Mouse (Mus musculus): ENCODE data around the gene Trim14. TPM values are rescaled to one million over a fixed set of nuclear protein-coding genes. Genes with fewer than 3 reads are reported as not detected.

Trim14 gene
- polyA plus RNA-seq, 1 experiment from 2014 or later = 2.4 TPM

DNA sequence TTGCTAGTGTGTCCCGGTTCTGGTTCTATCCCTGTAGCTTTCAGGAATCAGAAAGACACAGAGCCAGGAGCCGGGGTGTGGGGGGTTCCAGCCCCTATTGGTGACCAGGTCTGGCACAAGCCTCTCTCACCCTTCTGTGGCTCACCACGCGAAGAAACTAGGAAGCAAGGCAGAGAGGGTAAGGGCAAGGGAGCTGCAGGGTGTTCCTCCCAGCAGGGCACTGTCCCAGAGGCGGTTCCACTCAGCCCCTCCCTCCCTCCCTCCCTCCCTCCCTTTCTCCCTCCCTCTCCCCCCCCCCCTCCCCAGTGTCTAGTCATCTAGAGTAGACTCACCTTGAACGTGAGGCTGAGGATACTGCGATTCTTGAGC, 8.4 kb downstream of the Trim14 start:
- ATAC-seq (ENCODE audit: low FRiP score, low TSS enrichment) (no peak), DNase-seq (no peak)
- Histone ChIP-seq H3K27me3 (ENCODE audit: control insufficient read depth, insufficient read depth, low read length) (0 out of 2 replicates have a peak, but pooled peaks cover under 1% of the 10 kb centered on the region), H3K4me3 (replicated peaks; ENCODE audit: low read depth, low read length) (no peak overlapping the region), H3K4me2 (ENCODE audit: low read length) (peak overlapping the region; percentile 39), H3K9ac (replicated peaks; ENCODE audit: low read length) (no peak overlapping the region), H3K9me3 (ENCODE audit: control insufficient read depth, low read length) (no peaks in the 10 kb centered on the region), H3K36me3 (ENCODE audit: control insufficient read depth, insufficient read depth, low read length) (no peaks in the 10 kb centered on the region), H3K4me1 (ENCODE audit: control insufficient read depth, insufficient read depth, low read length) (no peaks in the 10 kb centered on the region), H3K27ac (replicated peaks; ENCODE audit: low read depth, low read length) (no peak overlapping the region)
- 2% methylated on average over 7 of the region's 7 CpGs for WGBS

DNA sequence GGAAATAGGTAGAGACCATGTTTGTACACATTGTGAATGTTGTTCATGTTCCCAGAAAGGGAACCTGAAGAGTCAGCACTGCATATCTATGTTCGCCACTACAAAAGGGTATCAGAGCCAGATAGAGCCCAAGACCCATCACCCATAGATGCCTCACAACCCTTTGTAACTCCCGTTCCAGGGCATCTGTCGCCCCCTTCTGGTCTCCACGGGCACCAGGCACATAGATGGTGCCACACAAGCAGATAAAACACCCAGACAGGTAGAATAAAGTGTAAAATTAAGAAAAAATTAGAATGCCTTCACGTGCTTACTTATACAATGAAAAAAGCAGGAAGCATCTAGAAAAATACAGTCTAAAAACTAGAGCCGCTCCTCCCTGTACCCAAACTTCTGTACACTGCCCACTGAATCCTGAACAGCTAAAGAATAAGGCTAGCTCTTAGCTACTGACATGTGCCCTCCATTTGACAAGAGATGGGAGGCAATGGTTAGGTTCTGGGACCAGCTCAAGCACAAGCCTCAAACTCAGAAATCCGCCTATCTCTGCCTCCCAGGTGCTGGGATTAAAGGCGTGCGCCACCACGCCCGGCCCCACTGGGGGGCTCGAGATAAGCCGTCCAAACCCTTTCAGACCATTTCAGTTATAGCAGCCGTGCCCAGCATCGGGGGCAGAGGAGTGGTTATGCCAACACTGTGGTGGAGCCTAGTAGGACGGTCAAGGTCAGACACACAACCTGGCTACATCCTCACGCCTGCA, 9.0 kb downstream of the Trim14 start:
- peak overlapping the region; percentile 39 for H3K4me2 ChIP-seq (ENCODE audit: low read length)
- WGBS = 29% methylated on average over 17 of the region's 17 CpGs
- no peak overlapping the region for H3K27ac ChIP-seq (replicated peaks; ENCODE audit: low read depth, low read length)
- H3K9ac ChIP-seq (replicated peaks; ENCODE audit: low read length) = no peak overlapping the region
- H3K36me3 ChIP-seq (ENCODE audit: control insufficient read depth, insufficient read depth, low read length) = no peaks in the 10 kb centered on the region
- H3K27me3 ChIP-seq (ENCODE audit: control insufficient read depth, insufficient read depth, low read length) = no peaks in the 10 kb centered on the region
- H3K4me1 ChIP-seq (ENCODE audit: control insufficient read depth, insufficient read depth, low read length) = no peaks in the 10 kb centered on the region
- no peaks in the 10 kb centered on the region for H3K9me3 ChIP-seq (ENCODE audit: control insufficient read depth, low read length)
- DNase-seq (peak; percentile 10), ATAC-seq (ENCODE audit: low FRiP score, low TSS enrichment) (no peak)
- H3K4me3 ChIP-seq (replicated peaks; ENCODE audit: low read depth, low read length) = no peak overlapping the region

DNA sequence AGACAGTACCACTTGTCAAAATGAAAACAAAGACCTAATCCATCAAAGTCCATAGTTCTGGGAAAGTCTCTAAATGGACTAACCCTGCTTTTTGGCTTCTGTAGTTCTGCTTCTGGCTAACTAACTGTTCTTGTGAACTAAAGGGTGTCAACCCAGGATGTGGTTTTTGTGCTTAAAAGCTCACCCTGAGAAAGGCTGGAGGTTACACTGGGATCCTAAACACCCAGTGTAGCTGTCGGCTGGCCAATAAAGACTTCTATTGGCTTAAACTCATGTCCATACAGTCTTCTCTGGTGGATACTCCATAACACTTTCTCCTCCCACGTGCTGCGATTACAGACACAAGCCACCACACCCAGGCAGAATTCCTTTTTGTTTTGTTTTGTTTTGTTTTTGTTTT, 9.7 kb downstream of the Trim14 start:
- H3K27me3 ChIP-seq (ENCODE audit: control insufficient read depth, insufficient read depth, low read length) = no peaks in the 10 kb centered on the region
- H3K4me3 ChIP-seq (replicated peaks; ENCODE audit: low read depth, low read length) = no peak overlapping the region
- DNase-seq (no peak), ATAC-seq (ENCODE audit: low FRiP score, low TSS enrichment) (no peak)
- no peaks in the 10 kb centered on the region for H3K36me3 ChIP-seq (ENCODE audit: control insufficient read depth, insufficient read depth, low read length)
- no peaks in the 10 kb centered on the region for H3K4me1 ChIP-seq (ENCODE audit: control insufficient read depth, insufficient read depth, low read length)
- H3K4me2 ChIP-seq (ENCODE audit: low read length) = no peak overlapping the region
- H3K27ac ChIP-seq (replicated peaks; ENCODE audit: low read depth, low read length) = no peak overlapping the region
- H3K9ac ChIP-seq (replicated peaks; ENCODE audit: low read length) = no peak overlapping the region
- no peaks in the 10 kb centered on the region for H3K9me3 ChIP-seq (ENCODE audit: control insufficient read depth, low read length)
- WGBS = 93% methylated on average over 3 of the region's 3 CpGs

DNA sequence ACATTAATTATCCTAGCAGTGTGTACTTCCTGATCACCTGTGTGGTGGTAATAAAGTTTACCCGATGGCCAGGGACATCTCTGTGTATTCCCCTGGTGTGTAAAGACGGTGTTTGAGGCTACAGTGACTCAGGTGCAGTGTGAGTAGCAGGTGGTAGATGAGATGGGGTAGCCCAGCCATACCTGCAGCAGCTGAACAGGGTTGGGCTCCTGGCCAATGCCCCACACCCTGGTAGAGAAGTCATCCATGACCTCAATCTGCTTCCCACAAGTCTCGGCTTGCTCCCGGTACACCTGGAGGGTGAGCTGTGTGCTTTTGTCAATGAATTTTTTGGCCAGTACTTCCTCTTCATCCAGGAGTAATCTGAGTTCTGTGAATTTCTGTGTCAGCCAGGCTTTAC, 12.6 kb downstream of the Trim14 start:
- Histone ChIP-seq H3K9ac (replicated peaks; ENCODE audit: low read length) (no peak overlapping the region), H3K36me3 (ENCODE audit: control insufficient read depth, insufficient read depth, low read length) (no peaks in the 10 kb centered on the region), H3K4me3 (replicated peaks; ENCODE audit: low read depth, low read length) (no peak overlapping the region), H3K4me1 (ENCODE audit: control insufficient read depth, insufficient read depth, low read length) (no peaks in the 10 kb centered on the region), H3K4me2 (ENCODE audit: low read length) (no peak overlapping the region), H3K9me3 (ENCODE audit: control insufficient read depth, low read length) (no peaks in the 10 kb centered on the region), H3K27me3 (ENCODE audit: control insufficient read depth, insufficient read depth, low read length) (no peaks in the 10 kb centered on the region), H3K27ac (replicated peaks; ENCODE audit: low read depth, low read length) (no peak overlapping the region)
- WGBS = 91% methylated on average over 4 of the region's 4 CpGs
- ATAC-seq (ENCODE audit: low FRiP score, low TSS enrichment) = no peak
- no peak for DNase-seq

DNA sequence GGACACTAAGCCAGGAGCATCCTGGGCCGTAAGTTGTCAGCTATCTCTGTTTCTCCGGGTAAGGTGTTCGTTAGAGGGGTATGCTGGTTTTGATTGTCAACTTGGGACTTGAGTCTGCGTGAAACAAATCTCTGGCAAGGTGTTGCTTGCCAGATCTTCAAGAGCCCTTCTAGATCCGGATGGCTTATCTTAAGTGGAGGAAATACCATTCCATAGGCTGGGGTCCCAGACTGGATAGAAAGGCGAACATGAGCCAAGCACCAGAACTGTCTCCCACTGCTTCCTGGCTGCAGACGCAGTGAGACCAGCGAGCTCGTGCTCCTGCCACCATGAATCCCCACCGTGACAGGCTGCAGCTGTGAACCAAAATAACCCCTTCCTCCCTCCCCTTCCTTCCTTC, 14.5 kb downstream of the Trim14 start:
- no peak for ATAC-seq (ENCODE audit: low FRiP score, low TSS enrichment)
- Histone ChIP-seq H3K27me3 (ENCODE audit: control insufficient read depth, insufficient read depth, low read length) (no peaks in the 10 kb centered on the region), H3K9me3 (ENCODE audit: control insufficient read depth, low read length) (no peaks in the 10 kb centered on the region), H3K36me3 (ENCODE audit: control insufficient read depth, insufficient read depth, low read length) (no peaks in the 10 kb centered on the region), H3K9ac (replicated peaks; ENCODE audit: low read length) (no peak overlapping the region), H3K4me1 (ENCODE audit: control insufficient read depth, insufficient read depth, low read length) (no peaks in the 10 kb centered on the region), H3K27ac (replicated peaks; ENCODE audit: low read depth, low read length) (no peak overlapping the region), H3K4me3 (replicated peaks; ENCODE audit: low read depth, low read length) (no peak overlapping the region), H3K4me2 (ENCODE audit: low read length) (no peak overlapping the region)
- no peak for DNase-seq
- WGBS = 86% methylated on average over 10 of the region's 10 CpGs

DNA sequence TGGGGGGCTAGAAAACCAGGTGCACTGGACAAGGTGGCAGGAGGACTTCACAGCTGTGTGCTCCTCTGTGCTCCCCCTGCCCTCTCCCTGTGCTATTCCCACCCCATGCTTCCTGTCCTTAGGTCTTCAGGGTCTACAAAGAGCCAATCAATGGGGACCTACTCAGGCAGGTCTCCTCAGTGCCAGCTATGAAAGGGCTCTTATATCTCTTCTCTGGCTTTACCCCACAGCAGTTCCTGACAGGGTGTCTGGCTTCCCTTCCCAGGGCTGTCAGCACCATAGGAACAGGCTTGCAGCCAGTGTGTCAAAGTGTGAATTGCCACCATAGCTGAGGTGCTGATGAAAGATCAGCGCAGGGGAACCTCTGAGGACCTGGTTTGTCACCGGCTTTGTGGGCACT, 15.4 kb downstream of the Trim14 start:
- 93% methylated on average over 2 of the region's 2 CpGs for WGBS
- H3K27ac ChIP-seq (replicated peaks; ENCODE audit: low read depth, low read length) = no peak overlapping the region
- no peak overlapping the region for H3K4me3 ChIP-seq (replicated peaks; ENCODE audit: low read depth, low read length)
- ATAC-seq (ENCODE audit: low FRiP score, low TSS enrichment) (no peak), DNase-seq (no peak)
- no peaks in the 10 kb centered on the region for H3K27me3 ChIP-seq (ENCODE audit: control insufficient read depth, insufficient read depth, low read length)
- H3K9ac ChIP-seq (replicated peaks; ENCODE audit: low read length) = no peak overlapping the region
- no peaks in the 10 kb centered on the region for H3K9me3 ChIP-seq (ENCODE audit: control insufficient read depth, low read length)
- H3K4me1 ChIP-seq (ENCODE audit: control insufficient read depth, insufficient read depth, low read length) = no peaks in the 10 kb centered on the region
- no peak overlapping the region for H3K4me2 ChIP-seq (ENCODE audit: low read length)
- no peaks in the 10 kb centered on the region for H3K36me3 ChIP-seq (ENCODE audit: control insufficient read depth, insufficient read depth, low read length)

DNA sequence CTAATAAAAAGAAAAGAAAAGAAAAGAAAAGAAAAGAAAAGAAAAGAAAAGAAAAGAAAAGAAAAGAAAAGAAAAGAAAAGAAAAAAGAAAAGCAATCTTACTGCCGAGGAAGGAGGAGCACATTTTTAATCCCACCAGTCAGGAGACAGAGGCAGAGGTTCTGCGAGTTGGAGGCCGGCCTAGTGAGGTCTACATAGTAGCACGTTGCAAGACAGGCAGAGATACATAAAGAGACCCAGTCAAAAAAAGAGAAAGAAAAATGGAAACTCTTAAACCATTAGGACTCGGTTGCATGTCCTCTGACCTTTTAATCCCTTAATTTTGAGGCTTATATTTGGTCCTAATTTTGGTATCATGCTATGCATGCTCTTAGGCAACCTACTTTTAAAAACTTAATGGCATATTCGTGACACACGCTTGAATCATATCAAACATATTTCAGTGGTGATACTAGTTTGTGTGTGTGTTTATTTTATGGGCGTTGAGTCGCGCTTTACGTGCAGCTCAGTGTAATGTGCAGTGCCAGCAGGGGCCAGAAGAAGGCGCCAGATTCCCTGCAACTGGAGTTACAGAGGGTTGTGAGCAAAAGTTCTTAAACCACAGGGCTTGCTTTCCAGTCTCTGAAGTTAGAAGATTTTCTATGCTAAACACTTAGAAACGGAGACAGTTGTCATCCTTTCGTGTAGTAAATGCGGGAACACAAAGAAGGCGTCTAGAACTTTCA, 28.0 kb downstream of the Trim14 start:
- no peak for ATAC-seq (ENCODE audit: low FRiP score, low TSS enrichment)

DNA sequence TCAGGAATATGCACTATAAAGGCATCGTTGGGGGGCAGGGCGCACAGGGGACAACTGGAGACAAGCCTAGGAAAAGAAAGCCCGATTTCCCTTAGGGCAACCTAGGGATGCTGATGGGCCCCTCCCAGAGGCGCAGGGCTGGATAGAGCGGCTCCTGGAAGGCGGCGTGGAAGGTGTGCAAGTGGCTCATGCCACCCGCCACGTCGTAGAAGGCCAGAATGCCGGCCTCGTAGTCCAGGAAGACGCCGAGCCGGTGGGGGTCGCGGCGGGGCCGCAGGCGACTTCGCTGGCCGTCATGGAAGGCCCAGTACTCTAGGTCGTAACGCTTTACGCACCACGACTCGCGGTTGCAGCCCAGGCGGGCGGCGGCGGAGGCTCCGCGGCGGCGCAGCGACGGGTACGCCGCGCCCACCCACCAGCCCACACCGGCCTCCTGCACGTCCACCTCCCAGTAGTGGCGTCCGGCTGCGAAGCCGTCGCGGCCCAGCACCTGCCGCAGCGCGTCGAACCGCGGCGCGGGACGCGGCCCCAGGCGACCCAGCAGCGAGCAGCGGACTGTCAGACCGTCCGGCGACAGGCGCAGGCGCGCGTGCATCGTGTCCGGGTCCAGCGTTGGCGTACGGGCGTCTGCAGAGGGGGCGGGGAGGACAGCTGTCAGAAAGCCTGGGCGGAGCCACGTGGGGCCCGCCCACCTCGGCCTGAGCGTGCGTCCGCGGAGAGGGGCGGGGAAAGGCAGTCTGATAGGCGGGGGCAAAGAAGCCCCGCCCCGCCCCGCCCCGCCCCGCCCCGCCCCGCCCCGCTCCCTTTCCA, 28.9 kb downstream of the Trim14 start:
- DNase-seq = peak; percentile 95
- Histone ChIP-seq H3K9ac (replicated peaks; ENCODE audit: low read length) (peak overlapping the region; percentile 70), H3K36me3 (ENCODE audit: control insufficient read depth, insufficient read depth, low read length) (peaks cover 16% of the 10 kb centered on the region), H3K4me2 (ENCODE audit: low read length) (peak overlapping the region; percentile 74), H3K9me3 (ENCODE audit: control insufficient read depth, low read length) (no peaks in the 10 kb centered on the region), H3K4me1 (ENCODE audit: control insufficient read depth, insufficient read depth, low read length) (no peaks in the 10 kb centered on the region), H3K27me3 (ENCODE audit: control insufficient read depth, insufficient read depth, low read length) (peaks cover 4% of the 10 kb centered on the region; the same call in 1 of the 2 replicates), H3K4me3 (replicated peaks; ENCODE audit: low read depth, low read length) (peak overlapping the region; percentile 59), H3K27ac (replicated peaks; ENCODE audit: low read depth, low read length) (peak overlapping the region; percentile 60; the same call in 1 of the 2 replicates)
- under 1% methylated on average over 94 of the region's 94 CpGs for WGBS
- peak; percentile 95 for ATAC-seq (ENCODE audit: low FRiP score, low TSS enrichment)

More for the DNA sequence above, 28.0 kb downstream of the Trim14 start:
- Histone ChIP-seq H3K4me2 (ENCODE audit: low read length) (peak overlapping the region; percentile 74), H3K4me3 (replicated peaks; ENCODE audit: low read depth, low read length) (no peak overlapping the region), H3K36me3 (ENCODE audit: control insufficient read depth, insufficient read depth, low read length) (peaks cover 7% of the 10 kb centered on the region), H3K27ac (replicated peaks; ENCODE audit: low read depth, low read length) (no peak overlapping the region), H3K27me3 (ENCODE audit: control insufficient read depth, insufficient read depth, low read length) (peaks cover 4% of the 10 kb centered on the region; the same call in 1 of the 2 replicates), H3K4me1 (ENCODE audit: control insufficient read depth, insufficient read depth, low read length) (no peaks in the 10 kb centered on the region), H3K9ac (replicated peaks; ENCODE audit: low read length) (no peak overlapping the region), H3K9me3 (ENCODE audit: control insufficient read depth, low read length) (no peaks in the 10 kb centered on the region)
- 11% methylated on average over 16 of the region's 16 CpGs for WGBS
- peak; percentile 74 for DNase-seq
